Mouse (Mus musculus) embryonic facial prominence, embryonic 13.5 days (tissue): ENCODE results near the gene Uso1. TPM values are rescaled to one million over a fixed set of nuclear protein-coding genes. Genes with fewer than 3 reads are reported as not detected.

Experiments used
- ATAC-seq: fragments of 200-750 bp; cut with Nextera tagmentation; 2 replicates; pipeline ENCODE4 v1.8.0; 2017; ENCODE audit warnings: low read depth; ENCODE audit not compliant: insufficient number of reproducible peaks, insufficient read depth, low FRiP score, low TSS enrichment
- H3K27ac ChIP-seq: fragments of 300-500 bp; sonication (generic); 2 replicates; pipeline ENCODE4 v1.5.1; 2015; ENCODE audit warnings: moderate library complexity, mild to moderate bottlenecking, inconsistent platforms
- H3K27me3 ChIP-seq: fragments of 300-500 bp; sonication (generic); 2 replicates; pipeline ENCODE4 v1.6.1; 2015; ENCODE audit warnings: mild to moderate bottlenecking, inconsistent platforms
- H3K36me3 ChIP-seq: fragments of 300-500 bp; sonication (generic); 2 replicates; pipeline ENCODE4 v1.6.1; 2015; ENCODE audit warnings: mild to moderate bottlenecking, inconsistent platforms
- H3K4me1 ChIP-seq: fragments of 300-500 bp; sonication (generic); 2 replicates; pipeline ENCODE4 v1.6.1; 2015; ENCODE audit warnings: inconsistent platforms
- H3K4me2 ChIP-seq: fragments of 300-500 bp; sonication (generic); 2 replicates; pipeline ENCODE4 v1.6.1; 2015; ENCODE audit warnings: moderate library complexity, mild to moderate bottlenecking, inconsistent platforms
- H3K4me3 ChIP-seq: fragments of 300-500 bp; sonication (generic); 2 replicates; pipeline ENCODE4 v1.5.1; 2015; ENCODE audit warnings: mild to moderate bottlenecking, inconsistent platforms
- H3K9ac ChIP-seq: fragments of 300-500 bp; sonication (generic); 2 replicates; pipeline ENCODE4 v1.6.1; 2015; ENCODE audit warnings: mild to moderate bottlenecking, inconsistent platforms
- H3K9me3 ChIP-seq: fragments of 300-500 bp; sonication (generic); 2 replicates; pipeline ENCODE4 v1.6.1; 2016; ENCODE audit warnings: inconsistent platforms
- WGBS: fragments of 180-500 bp; shearing (Covaris S2); methylation state at CpG from one replicate; pipeline ENCODE4 v1.1.7; 2015; ENCODE audit warnings: mixed read lengths; 5-methylcytosine and 5-hydroxymethylcytosine counted together
- polyA plus RNA-seq: library from polyadenylated mRNA; unstranded; fragments of >200 nt; fragmentation: Nextera tagmentation; extraction: Ambion mirVana; gene quantifications from 2 replicates; pipeline ENCODE4 v1.2.1, GENCODE M21; 2015

Uso1 gene
- polyA plus RNA-seq, 1 experiment from 2014 or later, result 45.4 TPM

GRCm38 (mm10) chr5:92227782-92228181, 90.0 kb downstream of the Uso1 start:
- H3K36me3 ChIP-seq, result no peaks in the 10 kb centered on the region
- no peaks in the 10 kb centered on the region for H3K9me3 ChIP-seq
- no peaks in the 10 kb centered on the region for H3K4me1 ChIP-seq
- H3K4me3 ChIP-seq, result no peak overlapping the region
- WGBS, result 78% methylated on average over 7 of the region's 7 CpGs
- ATAC-seq, result no peak
- H3K27ac ChIP-seq, result no peak overlapping the region
- no peak overlapping the region for H3K4me2 ChIP-seq
- no peak overlapping the region for H3K9ac ChIP-seq
- H3K27me3 ChIP-seq, result no peaks in the 10 kb centered on the region

GRCm38 (mm10) chr5:92228776-92229175, 91.0 kb downstream of the Uso1 start:
- 23% methylated on average over 10 of the region's 10 CpGs for whole genome bisulfite sequencing
- no peaks in the 10 kb centered on the region for H3K27me3 ChIP-seq
- H3K9ac ChIP-seq, result no peak overlapping the region
- no peak overlapping the region for H3K4me2 ChIP-seq
- no peaks in the 10 kb centered on the region for H3K36me3 ChIP-seq
- H3K4me1 ChIP-seq, result no peaks in the 10 kb centered on the region
- no peaks in the 10 kb centered on the region for H3K9me3 ChIP-seq
- ATAC-seq, result no peak
- H3K4me3 ChIP-seq, result no peak overlapping the region
- no peak overlapping the region for H3K27ac ChIP-seq

- Histone ChIP-seq H3K27ac (no peak overlapping the region), H3K27me3 (no peaks in the 10 kb centered on the region), H3K36me3 (no peaks in the 10 kb centered on the region), H3K4me1 (no peaks in the 10 kb centered on the region), H3K4me3 (no peak overlapping the region), H3K4me2 (no peak overlapping the region), H3K9me3 (no peaks in the 10 kb centered on the region), H3K9ac (no peak overlapping the region)
- ATAC-seq, result no peak
- 83% methylated on average over 3 of the region's 3 CpGs for WGBS
Observed at GRCm38 (mm10) chr5:92229514-92229913, 91.8 kb downstream of the Uso1 start.

- ATAC-seq, result no peak
- H3K4me3 ChIP-seq, result no peak overlapping the region
- no peaks in the 10 kb centered on the region for H3K27me3 ChIP-seq
- H3K4me2 ChIP-seq, result no peak overlapping the region
- H3K9me3 ChIP-seq, result no peaks in the 10 kb centered on the region
- H3K4me1 ChIP-seq, result no peaks in the 10 kb centered on the region
- H3K9ac ChIP-seq, result no peak overlapping the region
- 85% methylated on average over 11 of the region's 11 CpGs for WGBS
- H3K36me3 ChIP-seq, result no peaks in the 10 kb centered on the region
- H3K27ac ChIP-seq, result no peak overlapping the region
Observed at GRCm38 (mm10) chr5:92230306-92230705, 92.6 kb downstream of the Uso1 start.

- Histone ChIP-seq H3K4me3 (no peak overlapping the region), H3K4me2 (no peak overlapping the region), H3K9ac (no peak overlapping the region), H3K9me3 (no peaks in the 10 kb centered on the region), H3K36me3 (no peaks in the 10 kb centered on the region), H3K4me1 (no peaks in the 10 kb centered on the region), H3K27ac (no peak overlapping the region), H3K27me3 (no peaks in the 10 kb centered on the region)
- WGBS, result 71% methylated on average over 10 of the region's 10 CpGs
- ATAC-seq, result no peak
Observed at GRCm38 (mm10) chr5:92231836-92232235, 94.1 kb downstream of the Uso1 start.

- H3K4me1 ChIP-seq, result no peaks in the 10 kb centered on the region
- H3K36me3 ChIP-seq, result no peaks in the 10 kb centered on the region
- no peak overlapping the region for H3K4me2 ChIP-seq
- H3K9ac ChIP-seq, result no peak overlapping the region
- H3K4me3 ChIP-seq, result no peak overlapping the region
- no peak for ATAC-seq
- no peaks in the 10 kb centered on the region for H3K9me3 ChIP-seq
- no peaks in the 10 kb centered on the region for H3K27me3 ChIP-seq
- H3K27ac ChIP-seq, result no peak overlapping the region
- 66% methylated on average over 4 of the region's 4 CpGs for WGBS
Observed at GRCm38 (mm10) chr5:92233366-92233765, 95.6 kb downstream of the Uso1 start.

GRCm38 (mm10) chr5:92234939-92235557, 97.3 kb downstream of the Uso1 start:
- peaks cover 4% of the 10 kb centered on the region for H3K27me3 ChIP-seq
- no peak overlapping the region for H3K9ac ChIP-seq
- no peaks in the 10 kb centered on the region for H3K36me3 ChIP-seq
- 55% methylated on average over 5 of the region's 5 CpGs for WGBS
- no peak overlapping the region for H3K27ac ChIP-seq
- H3K4me2 ChIP-seq, result no peak overlapping the region
- no peaks in the 10 kb centered on the region for H3K4me1 ChIP-seq
- ATAC-seq, result no peak
- H3K4me3 ChIP-seq, result no peak overlapping the region
- H3K9me3 ChIP-seq, result no peaks in the 10 kb centered on the region

GRCm38 (mm10) chr5:92239333-92240232, 101.8 kb downstream of the Uso1 start:
- no peak for ATAC-seq
- Histone ChIP-seq H3K27me3 (peaks cover 4% of the 10 kb centered on the region), H3K4me3 (no peak overlapping the region), H3K4me2 (peak overlapping the region; percentile 41), H3K4me1 (no peaks in the 10 kb centered on the region), H3K9me3 (no peaks in the 10 kb centered on the region), H3K27ac (no peak overlapping the region), H3K36me3 (no peaks in the 10 kb centered on the region), H3K9ac (no peak overlapping the region)
- WGBS, result 41% methylated on average over 29 of the region's 29 CpGs

GRCm38 (mm10) chr5:92240769-92241168, 103.0 kb downstream of the Uso1 start:
- Histone ChIP-seq H3K4me1 (no peaks in the 10 kb centered on the region), H3K27ac (no peak overlapping the region), H3K9me3 (no peaks in the 10 kb centered on the region), H3K27me3 (peaks cover 4% of the 10 kb centered on the region), H3K4me2 (no peak overlapping the region), H3K36me3 (no peaks in the 10 kb centered on the region), H3K4me3 (no peak overlapping the region), H3K9ac (no peak overlapping the region)
- ATAC-seq, result no peak
- WGBS, result 90% methylated on average over 12 of the region's 12 CpGs

GRCm38 (mm10) chr5:92244900-92245299, 107.2 kb downstream of the Uso1 start:
- H3K27me3 ChIP-seq, result no peaks in the 10 kb centered on the region
- H3K36me3 ChIP-seq, result no peaks in the 10 kb centered on the region
- WGBS, result 91% methylated on average over 2 of the region's 2 CpGs
- H3K4me3 ChIP-seq, result no peak overlapping the region
- H3K9ac ChIP-seq, result no peak overlapping the region
- H3K27ac ChIP-seq, result no peak overlapping the region
- ATAC-seq, result no peak
- peaks cover 7% of the 10 kb centered on the region; the same call in 1 of the 2 replicates for H3K9me3 ChIP-seq
- H3K4me2 ChIP-seq, result no peak overlapping the region
- H3K4me1 ChIP-seq, result no peaks in the 10 kb centered on the region

GRCm38 (mm10) chr5:92245483-92245882, 107.7 kb downstream of the Uso1 start:
- H3K27ac ChIP-seq, result no peak overlapping the region
- no peaks in the 10 kb centered on the region for H3K27me3 ChIP-seq
- H3K4me3 ChIP-seq, result no peak overlapping the region
- no peaks in the 10 kb centered on the region for H3K4me1 ChIP-seq
- WGBS, result 85% methylated on average over 9 of the region's 9 CpGs
- ATAC-seq, result no peak
- no peak overlapping the region for H3K9ac ChIP-seq
- H3K36me3 ChIP-seq, result no peaks in the 10 kb centered on the region
- peaks cover 7% of the 10 kb centered on the region; the same call in 1 of the 2 replicates for H3K9me3 ChIP-seq
- H3K4me2 ChIP-seq, result no peak overlapping the region

GRCm38 (mm10) chr5:92248614-92249013, 110.9 kb downstream of the Uso1 start:
- no peak for ATAC-seq
- Histone ChIP-seq H3K4me2 (no peak overlapping the region), H3K4me1 (peaks cover 5% of the 10 kb centered on the region; the same call in 1 of the 2 replicates), H3K9ac (no peak overlapping the region), H3K4me3 (no peak overlapping the region), H3K9me3 (peaks cover 7% of the 10 kb centered on the region; the same call in 1 of the 2 replicates), H3K27ac (no peak overlapping the region), H3K36me3 (no peaks in the 10 kb centered on the region), H3K27me3 (no peaks in the 10 kb centered on the region)
- WGBS, result 81% methylated on average over 11 of the region's 11 CpGs
